Mouse (Mus musculus) brain, embryonic 14.5 days (tissue): Measurements from ENCODE around the gene Rpl10a. TPM values are rescaled to one million over a fixed set of nuclear protein-coding genes. Genes with fewer than 3 reads are reported as not detected.

Experiments
- DNase-seq: peaks from one replicate; pipeline ENCODE4 v3.0.0-alpha.2; 2011; ENCODE audit warnings: low read depth
- CTCF ChIP-seq: fragments of 200-500 bp; IDR thresholded peaks from 2 replicates; pipeline ENCODE4 v1.5.1; 2012; ENCODE audit warnings: inconsistent platforms, mild to moderate bottlenecking, moderate library complexity, borderline replicate concordance; ENCODE audit not compliant: insufficient read depth, insufficient read length; ENCODE audit errors: extremely low read depth
- POLR2A ChIP-seq: fragments of 200-500 bp; IDR thresholded peaks from 2 replicates; pipeline ENCODE4 v1.6.1; 2012; ENCODE audit warnings: mild to moderate bottlenecking, inconsistent platforms, borderline replicate concordance; ENCODE audit not compliant: poor library complexity, insufficient read depth, insufficient read length, severe bottlenecking; ENCODE audit errors: extremely low read depth
- polyA plus RNA-seq: library from polyadenylated mRNA; depleted of rRNA; stranded (reverse); fragments of >200 nt; gene quantifications from 2 replicates; pipeline ENCODE4 v1.2.3, GENCODE M21; 2012

Gene Rpl10a
- polyA plus RNA-seq, 1 experiment: 1,651 TPM

DNA sequence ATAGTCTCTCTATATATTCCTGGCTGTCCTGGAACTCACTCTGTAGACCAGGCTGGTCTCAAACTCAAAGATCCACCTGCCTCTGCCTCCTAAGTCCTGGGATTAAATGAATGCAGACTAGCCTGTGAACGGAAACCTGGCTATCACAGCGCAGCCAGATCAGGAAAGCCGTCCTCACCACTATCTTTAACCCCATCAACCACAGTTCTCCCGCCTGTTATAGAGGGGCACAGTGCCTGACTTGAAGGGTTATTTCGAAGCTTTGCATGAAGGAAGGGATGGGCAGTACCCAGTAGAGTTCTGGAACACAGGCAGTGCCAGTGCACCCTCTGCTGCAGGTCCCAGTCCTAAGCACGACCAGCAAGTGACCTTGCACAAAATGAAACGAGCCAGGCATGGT, 36.9 kb upstream of the Rpl10a start:
- TF ChIP-seq CTCF: no peak
- TF ChIP-seq POLR2A: no peak
- DNase-seq: no peak

DNA sequence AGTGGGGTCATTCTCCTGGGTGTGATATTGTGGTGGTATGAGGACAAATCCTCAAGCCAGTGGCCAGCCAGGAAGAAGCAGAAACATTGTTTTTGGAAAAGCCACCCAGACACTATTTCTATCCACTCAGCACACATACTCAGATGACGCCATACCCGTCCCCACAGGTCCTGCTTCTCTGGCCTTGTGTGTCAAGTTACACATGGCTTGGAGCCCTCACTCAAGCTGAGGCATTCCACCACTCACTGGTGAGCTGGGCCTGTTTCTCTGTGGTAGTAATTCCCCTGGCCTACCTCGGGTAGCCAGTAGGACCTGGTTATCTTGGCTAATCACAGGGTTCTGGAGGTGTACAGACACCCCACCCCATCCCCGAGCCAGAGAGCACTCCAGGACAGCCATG, 34.6 kb upstream of the Rpl10a start:
- no peak for TF ChIP-seq CTCF
- TF ChIP-seq POLR2A: no peak
- no peak for DNase-seq

DNA sequence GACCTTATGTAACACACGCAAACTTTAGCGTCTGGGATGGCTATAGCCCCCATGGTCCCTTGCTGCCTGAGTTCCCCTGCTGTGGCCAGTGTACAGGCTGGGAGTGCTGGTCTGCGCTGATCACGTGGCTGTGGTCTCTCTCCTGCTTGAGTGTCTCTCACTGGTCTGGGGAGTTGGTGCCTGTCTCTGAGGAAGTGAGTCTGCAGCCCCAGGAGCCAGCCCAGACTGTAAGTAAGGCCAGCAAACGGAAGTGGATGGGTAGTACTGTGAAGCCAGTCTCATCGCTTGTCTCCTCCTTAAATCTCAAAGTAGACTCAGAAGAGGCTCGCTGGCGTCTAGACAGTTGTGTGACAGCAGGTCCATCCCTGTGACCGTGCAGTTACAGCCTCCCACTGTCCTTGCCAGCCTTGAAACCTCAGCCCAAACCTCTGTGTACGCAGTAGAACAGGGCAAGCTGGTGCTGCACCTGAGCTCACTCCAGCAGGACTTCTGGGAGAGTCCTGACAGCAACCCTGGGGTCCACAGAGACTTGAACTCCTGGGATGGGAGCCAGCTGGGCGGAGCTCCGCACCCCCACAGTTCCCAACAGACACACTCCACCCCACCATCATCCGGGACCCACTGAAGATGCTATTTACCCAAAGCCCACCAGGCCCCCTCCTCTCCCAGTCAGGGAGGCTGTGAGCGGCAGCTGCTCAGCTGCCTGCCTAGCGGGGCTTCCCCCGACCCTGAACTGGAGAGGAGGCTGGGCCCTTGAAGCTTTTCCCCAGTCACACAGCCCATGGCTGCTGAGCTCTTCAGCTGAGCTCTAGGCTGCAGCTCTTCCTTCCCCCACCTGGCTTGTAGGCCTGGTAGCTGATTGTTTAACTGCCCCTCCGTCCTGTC, 33.6 kb upstream of the Rpl10a start:
- DNase-seq: peak; percentile 46
- TF ChIP-seq CTCF (no peak), POLR2A (no peak)

GRCm38 (mm10) chr17:28298888-28299287, 29.4 kb upstream of the Rpl10a start:
- DNase-seq: no peak
- TF ChIP-seq POLR2A (no peak), CTCF (no peak)

DNA sequence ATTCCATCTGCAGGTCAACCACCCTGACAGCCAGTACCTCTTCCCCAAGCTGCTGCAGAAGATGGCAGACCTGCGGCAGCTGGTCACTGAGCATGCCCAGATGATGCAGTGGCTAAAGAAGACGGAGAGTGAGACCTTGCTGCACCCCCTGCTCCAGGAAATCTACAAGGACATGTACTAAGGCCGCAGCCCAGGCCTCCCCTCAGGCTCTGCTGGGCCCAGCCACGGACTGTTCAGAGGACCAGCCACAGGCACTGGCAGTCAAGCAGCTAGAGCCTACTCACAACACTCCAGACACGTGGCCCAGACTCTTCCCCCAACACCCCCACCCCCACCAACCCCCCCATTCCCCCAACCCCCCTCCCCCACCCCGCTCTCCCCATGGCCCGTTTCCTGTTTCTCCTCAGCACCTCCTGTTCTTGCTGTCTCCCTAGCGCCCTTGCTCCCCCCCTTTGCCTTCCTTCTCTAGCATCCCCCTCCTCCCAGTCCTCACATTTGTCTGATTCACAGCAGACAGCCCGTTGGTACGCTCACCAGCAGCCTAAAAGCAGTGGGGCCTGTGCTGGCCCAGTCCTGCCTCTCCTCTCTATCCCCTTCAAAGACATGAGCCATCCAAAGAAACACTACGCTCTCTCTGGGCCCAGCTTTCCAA, 28.5 kb upstream of the Rpl10a start:
- DNase-seq: no peak
- TF ChIP-seq CTCF (no peak), POLR2A (no peak)

DNA sequence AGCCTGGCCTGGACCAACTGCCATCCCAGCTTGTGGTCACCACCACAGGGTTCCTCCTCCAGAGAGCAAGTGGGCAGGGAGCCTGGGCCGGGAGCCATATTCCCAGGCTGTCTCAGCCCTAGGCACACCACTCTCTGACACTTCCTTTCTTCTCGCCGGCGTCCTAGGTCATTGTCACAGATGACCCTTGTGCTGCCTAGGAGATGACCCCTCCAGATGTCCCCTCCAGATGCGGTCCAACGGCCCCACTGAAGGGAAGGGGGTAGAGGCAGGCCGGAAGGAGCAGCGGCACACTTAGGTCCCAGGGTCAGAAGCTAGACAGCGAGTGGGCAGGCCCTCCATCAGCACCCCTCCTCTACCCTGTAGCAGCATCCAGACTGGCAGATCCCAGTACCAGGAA, 27.9 kb upstream of the Rpl10a start:
- DNase-seq: no peak
- no peak for TF ChIP-seq CTCF
- no peak for TF ChIP-seq POLR2A

GRCm38 (mm10) chr17:28300850-28301249, 27.4 kb upstream of the Rpl10a start:
- no peak for TF ChIP-seq CTCF
- no peak for TF ChIP-seq POLR2A
- DNase-seq: peak; percentile 23

- TF ChIP-seq CTCF: no peak
- TF ChIP-seq POLR2A: no peak
- no peak for DNase-seq
Measured at GRCm38 (mm10) chr17:28305172-28305571, 23.1 kb upstream of the Rpl10a start.

GRCm38 (mm10) chr17:28308297-28309195, 19.7 kb upstream of the Rpl10a start:
- peak; percentile 92 for DNase-seq
- peak; percentile 88 for TF ChIP-seq CTCF
- no peak for TF ChIP-seq POLR2A

- DNase-seq: no peak
- TF ChIP-seq CTCF (no peak), POLR2A (no peak)
Measured at GRCm38 (mm10) chr17:28310831-28311230, 17.4 kb upstream of the Rpl10a start.

DNA sequence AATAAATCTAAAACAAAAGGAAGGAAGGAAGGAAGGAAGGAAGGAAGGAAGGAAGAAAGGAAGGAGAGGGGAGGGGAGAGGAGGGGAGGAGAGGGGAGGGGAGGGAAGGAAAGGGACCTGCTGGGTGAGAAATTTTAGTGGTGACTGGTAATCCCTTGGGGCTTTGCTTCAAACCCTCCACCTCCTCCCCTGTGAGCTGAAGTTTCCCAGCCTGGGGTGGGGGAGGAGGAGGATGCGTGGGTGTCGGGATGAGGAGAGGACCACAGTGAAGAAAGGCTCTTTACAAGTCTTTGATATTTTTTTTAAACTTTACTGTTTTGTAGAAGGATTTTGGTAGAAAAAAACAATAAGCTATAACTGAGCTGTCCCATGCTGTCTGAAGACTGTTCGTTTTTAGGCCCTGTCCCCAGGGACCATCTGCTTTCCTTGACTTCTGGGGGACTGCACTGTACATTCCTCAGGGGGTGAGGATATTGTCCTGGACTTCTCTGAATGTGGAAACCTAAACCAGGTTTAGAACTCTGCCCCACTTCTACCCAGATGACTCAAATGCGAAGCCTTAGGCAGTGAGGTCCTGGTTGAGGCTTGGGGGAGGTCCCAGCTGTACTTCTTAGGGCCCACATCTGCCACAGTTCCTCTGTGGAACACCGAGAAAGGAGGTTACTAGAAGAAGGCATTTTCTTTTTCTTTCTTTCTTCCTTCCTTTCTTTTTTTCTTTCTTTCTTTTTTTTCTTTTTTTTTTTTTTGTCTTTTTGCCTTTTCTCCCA, 16.7 kb upstream of the Rpl10a start:
- TF ChIP-seq CTCF (no peak), POLR2A (no peak)
- no peak for DNase-seq
